Mouse (Mus musculus) midbrain, embryonic 13.5 days (tissue): Measurements from ENCODE around the gene Ccdc194. TPM values are rescaled to one million over a fixed set of nuclear protein-coding genes. Genes with fewer than 3 reads are reported as not detected.
A peak's percentile ranks its signal among the peaks of the same experiment; 100 is the strongest.

Experiments
- ATAC-seq: fragments of 200-750 bp; cut with Nextera tagmentation; 2 replicates; pipeline ENCODE4 v1.8.0; 2017; ENCODE audit warnings: mild to moderate bottlenecking, moderate TSS enrichment, moderate library complexity
- H3K27ac ChIP-seq: fragments of 300-500 bp; sonication (generic); 2 replicates; pipeline ENCODE4 v1.5.1; 2015; ENCODE audit warnings: inconsistent platforms, mild to moderate bottlenecking, moderate library complexity
- H3K27me3 ChIP-seq: fragments of 300-500 bp; sonication (generic); 2 replicates; pipeline ENCODE4 v1.6.1; 2015; ENCODE audit warnings: mild to moderate bottlenecking, inconsistent platforms
- H3K36me3 ChIP-seq: fragments of 300-500 bp; sonication (generic); 2 replicates; pipeline ENCODE4 v1.6.1; 2015; ENCODE audit warnings: mild to moderate bottlenecking, inconsistent platforms
- H3K4me1 ChIP-seq: fragments of 300-500 bp; sonication (generic); replicated peaks from 2 replicates; pipeline ENCODE4 v1.6.1; 2015; ENCODE audit warnings: inconsistent platforms
- H3K4me2 ChIP-seq: fragments of 300-500 bp; sonication (generic); replicated peaks from 2 replicates; pipeline ENCODE4 v1.6.1; 2015; ENCODE audit warnings: moderate library complexity, mild to moderate bottlenecking, inconsistent platforms
- H3K4me3 ChIP-seq: fragments of 300-500 bp; sonication (generic); replicated peaks from 2 replicates; pipeline ENCODE4 v1.5.1; 2015; ENCODE audit warnings: mild to moderate bottlenecking, inconsistent platforms
- H3K9ac ChIP-seq: fragments of 300-500 bp; sonication (generic); replicated peaks from 2 replicates; pipeline ENCODE4 v1.6.1; 2015; ENCODE audit warnings: mild to moderate bottlenecking, inconsistent platforms
- H3K9me3 ChIP-seq: fragments of 300-500 bp; sonication (generic); 2 replicates; pipeline ENCODE4 v1.6.1; 2016; ENCODE audit warnings: mild to moderate bottlenecking, inconsistent platforms
- WGBS: fragments of 180-500 bp; shearing (Covaris S2); methylation state at CpG from one replicate; pipeline ENCODE4 v1.1.7; 2015; 5-methylcytosine and 5-hydroxymethylcytosine counted together
- polyA plus RNA-seq: library from polyadenylated mRNA; unstranded; fragments of >200 nt; fragmentation: Nextera tagmentation; extraction: Ambion mirVana; gene quantifications from 2 replicates; pipeline ENCODE4 v1.2.1, GENCODE M21; 2015

The Ccdc194 gene
- polyA plus RNA-seq, 1 experiment from 2014 or later, result 0.11 TPM

DNA sequence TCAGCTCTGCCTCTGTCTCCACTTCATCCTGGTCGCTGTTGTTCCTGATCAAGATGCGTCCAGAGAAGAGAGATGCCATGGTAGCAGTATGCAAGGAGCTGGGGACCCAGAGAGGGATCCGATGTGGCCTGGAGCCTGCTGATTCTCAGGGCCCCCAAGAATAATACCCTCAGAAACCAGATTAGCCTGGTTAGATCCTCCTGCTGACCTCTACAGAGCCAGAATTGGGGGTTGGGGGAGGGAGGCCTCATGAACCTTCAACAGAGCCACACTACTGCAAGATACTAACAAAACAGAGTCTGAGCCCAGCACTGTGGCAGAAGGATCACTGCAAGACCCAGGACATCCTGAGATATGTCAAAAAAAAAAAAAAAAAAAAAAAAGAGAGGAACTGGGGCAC, 41.0 kb upstream of the Ccdc194 start, which contains the start of gene Nxnl1:
Gene Nxnl1, minus strand, starts transcription at position 101 of the 400 bp plus-strand sequence.
- H3K4me3 ChIP-seq, result no peak within 1 kb of the TSS
- 49% methylated on average over 3 of the region's 3 CpGs for WGBS
- H3K4me2 ChIP-seq, result no peak within 1 kb of the TSS
- peaks cover 4% of the 10 kb centered on the region; the same call in 1 of the 2 replicates for H3K9me3 ChIP-seq
- H3K9ac ChIP-seq, result no peak within 1 kb of the TSS
- H3K27ac ChIP-seq, result no peak within 1 kb of the TSS
- H3K27me3 ChIP-seq, result peaks cover 45% of the 10 kb centered on the region
- ATAC-seq, result no peak
- no peaks in the 10 kb centered on the region for H3K36me3 ChIP-seq
- peaks cover 28% of the 10 kb centered on the region for H3K4me1 ChIP-seq

DNA sequence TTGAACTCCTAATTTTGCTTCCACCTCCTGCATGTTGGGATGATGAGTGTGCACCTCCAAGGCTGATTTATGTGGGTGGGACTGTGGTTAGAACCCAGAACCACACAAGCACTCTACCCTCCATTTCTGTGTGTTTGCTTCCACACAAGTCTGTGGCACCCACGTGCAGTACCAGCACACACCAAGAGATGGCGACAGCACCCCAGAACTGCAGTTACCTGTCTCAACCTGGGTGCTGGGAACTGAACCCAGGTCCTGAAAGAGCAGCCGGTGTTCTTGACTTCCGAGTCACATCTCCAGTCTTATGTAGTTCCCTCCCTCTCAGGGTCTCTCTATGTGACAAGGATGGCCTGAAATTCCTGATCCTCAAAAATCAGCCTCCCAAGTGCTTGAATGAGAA, 38.5 kb upstream of the Ccdc194 start:
- no peak for ATAC-seq
- Histone ChIP-seq H3K4me1 (peaks cover 13% of the 10 kb centered on the region), H3K4me2 (no peak overlapping the region), H3K27me3 (peaks cover 69% of the 10 kb centered on the region), H3K9ac (no peak overlapping the region), H3K36me3 (no peaks in the 10 kb centered on the region), H3K4me3 (no peak overlapping the region), H3K27ac (no peak overlapping the region), H3K9me3 (peaks cover 4% of the 10 kb centered on the region; the same call in 1 of the 2 replicates)
- 90% methylated on average over 4 of the region's 4 CpGs for WGBS

DNA sequence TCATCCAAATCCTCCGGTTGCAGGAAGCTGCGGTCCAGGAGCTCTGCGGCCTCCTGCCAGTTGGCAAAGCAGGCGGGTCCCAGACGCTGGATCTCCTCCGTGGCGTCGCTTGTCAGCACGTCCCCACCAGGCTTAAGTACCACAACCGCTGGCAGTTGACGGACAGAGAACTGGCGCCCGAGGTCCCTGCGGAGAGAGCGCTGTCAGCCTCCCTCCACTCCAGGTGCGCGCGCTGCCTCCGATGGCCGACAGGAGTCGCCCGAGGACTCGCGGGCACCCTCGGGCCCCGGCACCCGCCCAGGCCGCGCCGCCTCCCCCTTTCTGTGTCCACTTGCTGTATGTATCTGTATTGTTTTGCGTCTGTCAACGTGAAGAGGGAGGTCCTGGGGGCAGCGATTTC, 37.2 kb upstream of the Ccdc194 start:
- peak; percentile 67 for ATAC-seq
- no peaks in the 10 kb centered on the region for H3K36me3 ChIP-seq
- peaks cover 14% of the 10 kb centered on the region for H3K4me1 ChIP-seq
- H3K4me2 ChIP-seq, result peak overlapping the region; percentile 43
- H3K4me3 ChIP-seq, result peak overlapping the region; percentile 28
- peaks cover 4% of the 10 kb centered on the region; the same call in 1 of the 2 replicates for H3K9me3 ChIP-seq
- WGBS, result 2% methylated on average over 33 of the region's 33 CpGs
- H3K9ac ChIP-seq, result no peak overlapping the region; the same call in 1 of the 2 replicates
- H3K27me3 ChIP-seq, result peaks cover 70% of the 10 kb centered on the region
- no peak overlapping the region for H3K27ac ChIP-seq

DNA sequence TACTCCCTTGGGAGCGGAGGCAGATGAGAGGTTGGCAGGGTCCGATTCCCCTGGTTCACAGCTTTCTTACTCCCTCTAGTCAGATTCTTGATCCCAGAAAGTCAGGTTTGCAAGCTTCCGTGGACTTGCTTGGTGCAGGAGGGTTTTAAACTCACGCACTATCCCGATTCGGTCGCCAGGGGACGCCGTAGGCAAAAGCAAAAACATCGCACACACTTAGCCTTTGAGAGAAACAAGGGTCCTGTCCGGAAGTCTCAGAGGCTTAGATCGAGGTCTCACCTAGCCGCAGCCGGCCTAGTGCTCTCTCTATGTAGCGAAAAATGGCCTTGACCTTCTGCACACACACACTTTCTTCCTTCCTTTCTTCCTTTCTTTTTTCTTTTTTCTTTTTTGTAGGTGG, 35.9 kb upstream of the Ccdc194 start:
- H3K9me3 ChIP-seq, result peaks cover 4% of the 10 kb centered on the region; the same call in 1 of the 2 replicates
- no peak overlapping the region for H3K4me2 ChIP-seq
- ATAC-seq, result no peak
- peaks cover 14% of the 10 kb centered on the region for H3K4me1 ChIP-seq
- H3K4me3 ChIP-seq, result no peak overlapping the region
- 4% methylated on average over 15 of the region's 15 CpGs for WGBS
- peaks cover 76% of the 10 kb centered on the region for H3K27me3 ChIP-seq
- no peaks in the 10 kb centered on the region for H3K36me3 ChIP-seq
- H3K27ac ChIP-seq, result no peak overlapping the region
- H3K9ac ChIP-seq, result no peak overlapping the region

DNA sequence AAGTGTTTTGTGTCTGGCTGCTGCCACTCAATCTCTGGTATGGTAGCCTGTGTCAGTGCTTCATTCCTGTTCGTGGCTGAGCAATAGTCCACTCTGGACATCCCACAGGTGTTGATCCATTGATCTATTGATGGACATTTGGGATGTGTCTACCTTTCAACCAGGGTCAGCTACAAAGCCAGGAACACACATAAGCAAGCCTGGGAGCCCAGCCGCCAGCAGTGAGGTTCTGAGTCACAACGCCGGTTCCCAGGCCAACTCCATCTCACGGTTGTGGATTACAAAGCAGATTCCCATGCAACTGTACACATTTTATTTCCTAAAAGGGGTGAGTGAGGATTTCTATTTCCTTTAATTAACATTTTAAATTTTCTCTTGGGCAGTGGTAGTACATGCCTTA, 35.3 kb upstream of the Ccdc194 start:
- Histone ChIP-seq H3K4me1 (peaks cover 14% of the 10 kb centered on the region), H3K9me3 (peaks cover 4% of the 10 kb centered on the region; the same call in 1 of the 2 replicates), H3K36me3 (no peaks in the 10 kb centered on the region), H3K4me3 (no peak overlapping the region), H3K27me3 (peaks cover 82% of the 10 kb centered on the region), H3K4me2 (no peak overlapping the region), H3K27ac (no peak overlapping the region), H3K9ac (no peak overlapping the region)
- ATAC-seq, result no peak
- WGBS, result 87% methylated on average over 5 of the region's 5 CpGs

DNA sequence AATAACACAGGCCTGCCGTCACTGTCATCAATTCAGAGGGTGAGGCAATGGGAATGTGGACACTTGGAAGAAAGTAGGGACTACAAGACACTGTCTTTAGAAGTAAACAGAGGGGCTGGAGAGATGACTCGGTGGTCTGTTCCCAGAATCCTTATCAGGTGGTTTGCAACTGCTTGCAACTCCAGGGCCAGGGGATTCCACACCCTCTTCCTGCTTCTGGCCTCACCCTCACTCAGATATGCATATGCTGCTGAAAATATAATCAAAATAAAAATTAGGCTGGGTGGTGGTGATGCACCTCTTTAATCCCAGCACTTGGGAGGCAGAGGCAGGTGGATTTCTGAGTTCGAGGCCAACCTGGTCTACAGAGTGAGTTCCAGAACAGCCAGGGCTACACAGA, 34.6 kb upstream of the Ccdc194 start:
- H3K27ac ChIP-seq, result no peak overlapping the region
- peaks cover 14% of the 10 kb centered on the region for H3K4me1 ChIP-seq
- peaks cover 88% of the 10 kb centered on the region for H3K27me3 ChIP-seq
- ATAC-seq, result no peak
- H3K4me2 ChIP-seq, result no peak overlapping the region
- H3K36me3 ChIP-seq, result no peaks in the 10 kb centered on the region
- 80% methylated on average over 3 of the region's 3 CpGs for WGBS
- no peak overlapping the region for H3K9ac ChIP-seq
- H3K9me3 ChIP-seq, result peaks cover 4% of the 10 kb centered on the region; the same call in 1 of the 2 replicates
- H3K4me3 ChIP-seq, result no peak overlapping the region

DNA sequence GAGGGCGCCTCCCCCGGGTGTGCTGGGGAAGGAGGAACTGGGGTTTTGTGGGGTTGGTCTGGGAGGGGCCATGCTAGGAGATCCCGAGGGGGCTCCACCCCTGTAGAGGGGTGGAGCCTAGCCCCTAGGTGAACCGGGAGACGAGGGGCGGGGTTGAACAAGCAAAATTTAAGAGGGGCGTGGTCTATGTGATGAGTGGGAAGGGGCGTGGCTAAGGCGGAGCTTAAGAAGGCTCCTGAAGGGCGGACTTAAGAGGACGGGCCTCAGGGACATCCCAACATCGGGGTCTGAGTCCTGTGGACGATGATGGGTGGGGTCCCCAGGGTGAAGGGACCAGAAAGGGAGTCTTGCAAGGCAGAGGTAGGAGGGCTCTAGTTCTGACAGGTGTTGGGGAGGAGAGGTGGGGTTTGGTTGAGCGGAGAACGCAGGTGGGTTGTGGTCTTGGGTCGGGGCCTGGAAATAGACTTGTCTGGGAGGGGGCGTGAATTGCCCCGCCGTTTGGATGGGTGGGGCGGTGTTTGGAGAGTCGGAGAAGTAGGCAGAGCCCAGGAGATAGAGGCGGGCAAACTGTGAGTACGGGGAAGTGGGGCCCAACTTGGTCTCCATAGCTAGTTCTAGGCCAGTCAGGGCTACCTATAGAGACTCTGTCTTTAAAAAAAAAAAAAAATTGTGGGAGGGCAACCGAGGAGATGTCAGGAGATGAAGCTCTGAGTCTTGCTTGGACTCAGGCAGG, 33.6 kb upstream of the Ccdc194 start:
- H3K9me3 ChIP-seq, result peaks cover 3% of the 10 kb centered on the region; the same call in 1 of the 2 replicates
- H3K9ac ChIP-seq, result no peak overlapping the region
- no peak for ATAC-seq
- WGBS, result 2% methylated on average over 24 of the region's 24 CpGs
- peak overlapping the region; percentile 39 for H3K4me2 ChIP-seq
- H3K36me3 ChIP-seq, result no peaks in the 10 kb centered on the region
- H3K4me3 ChIP-seq, result peak overlapping the region; percentile 23
- H3K27ac ChIP-seq, result no peak overlapping the region
- H3K27me3 ChIP-seq, result peaks cover 87% of the 10 kb centered on the region
- peaks cover 14% of the 10 kb centered on the region for H3K4me1 ChIP-seq

DNA sequence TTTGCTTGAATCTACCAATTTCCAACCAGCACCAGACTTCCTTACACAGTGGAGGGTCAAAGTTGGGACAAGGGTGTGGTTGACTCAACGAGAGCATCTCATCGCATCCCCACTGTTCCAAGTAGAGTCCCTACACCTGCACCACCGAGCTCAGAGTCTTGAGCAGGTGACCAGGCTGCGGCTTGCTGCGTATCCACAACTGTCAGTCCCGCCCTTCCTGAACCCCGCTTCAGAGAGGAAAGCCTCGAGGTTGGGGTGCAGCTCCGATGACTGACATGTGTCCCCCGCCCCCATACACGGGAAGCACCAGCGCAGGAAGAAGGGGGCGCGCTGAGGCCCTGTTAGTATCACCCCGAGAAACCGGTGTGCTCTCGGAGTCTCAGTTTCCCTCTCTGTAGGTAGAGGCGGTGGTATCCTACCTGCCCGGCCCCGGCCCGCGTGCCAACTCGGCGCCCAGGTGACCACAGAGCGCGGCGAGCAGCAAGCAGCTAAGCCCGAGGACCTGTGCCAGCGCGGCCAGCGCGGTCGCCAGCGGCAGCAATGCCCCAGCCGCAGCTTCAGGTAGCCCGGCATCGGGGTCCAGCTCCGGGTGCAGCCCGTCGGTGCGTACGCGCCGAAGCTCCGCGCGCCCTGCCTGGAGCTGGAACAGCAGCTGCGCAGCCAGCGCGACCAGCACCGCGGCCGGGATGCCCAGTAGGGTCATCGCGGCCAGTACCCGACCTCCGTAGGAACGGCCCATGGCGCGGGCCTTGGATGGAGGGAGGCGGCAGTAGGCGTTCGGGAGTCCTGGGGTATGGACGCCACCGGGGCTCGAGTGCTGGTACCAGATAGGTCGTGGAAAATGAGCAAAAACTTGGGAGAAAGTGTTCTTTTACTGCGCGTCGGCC, 32.8 kb upstream of the Ccdc194 start, which contains the start of gene Tmem221:
Gene Tmem221, minus strand, starts transcription at position 801 of the 887 bp plus-strand sequence.
- Histone ChIP-seq H3K9ac (no peak within 1 kb of the TSS), H3K9me3 (no peaks in the 10 kb centered on the region), H3K4me3 (peak within 1 kb of the TSS; percentile 23), H3K36me3 (no peaks in the 10 kb centered on the region), H3K27ac (no peak within 1 kb of the TSS), H3K4me1 (peaks cover 14% of the 10 kb centered on the region), H3K4me2 (peak within 1 kb of the TSS; percentile 39), H3K27me3 (peaks cover 81% of the 10 kb centered on the region)
- WGBS, result 4% methylated on average over 70 of the region's 70 CpGs
- no peak for ATAC-seq

DNA sequence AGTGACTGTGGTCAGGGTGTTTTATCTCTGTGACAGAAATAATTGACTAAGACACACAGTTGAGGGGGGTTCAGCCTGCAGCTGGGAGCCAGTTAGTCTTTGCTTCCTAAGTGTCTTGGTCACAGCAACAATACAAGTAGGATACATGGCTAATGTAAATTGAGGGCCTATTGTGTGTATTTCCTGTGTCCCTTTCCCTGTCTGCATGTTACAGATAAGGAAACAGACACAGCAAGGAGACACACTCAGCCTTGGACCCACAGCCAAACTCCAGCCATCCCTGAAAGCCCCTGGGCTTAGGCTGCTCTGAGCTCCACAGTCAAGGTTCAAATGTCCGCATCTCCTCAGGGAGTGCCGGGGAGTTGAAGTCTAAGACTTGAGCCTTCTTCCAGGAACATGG, 29.1 kb upstream of the Ccdc194 start:
- Histone ChIP-seq H3K4me2 (no peak overlapping the region), H3K27me3 (peaks cover 45% of the 10 kb centered on the region), H3K36me3 (no peaks in the 10 kb centered on the region), H3K27ac (no peak overlapping the region), H3K9ac (no peak overlapping the region), H3K4me1 (peaks cover 7% of the 10 kb centered on the region), H3K4me3 (no peak overlapping the region), H3K9me3 (no peaks in the 10 kb centered on the region)
- 89% methylated on average over 2 of the region's 2 CpGs for WGBS
- no peak for ATAC-seq

DNA sequence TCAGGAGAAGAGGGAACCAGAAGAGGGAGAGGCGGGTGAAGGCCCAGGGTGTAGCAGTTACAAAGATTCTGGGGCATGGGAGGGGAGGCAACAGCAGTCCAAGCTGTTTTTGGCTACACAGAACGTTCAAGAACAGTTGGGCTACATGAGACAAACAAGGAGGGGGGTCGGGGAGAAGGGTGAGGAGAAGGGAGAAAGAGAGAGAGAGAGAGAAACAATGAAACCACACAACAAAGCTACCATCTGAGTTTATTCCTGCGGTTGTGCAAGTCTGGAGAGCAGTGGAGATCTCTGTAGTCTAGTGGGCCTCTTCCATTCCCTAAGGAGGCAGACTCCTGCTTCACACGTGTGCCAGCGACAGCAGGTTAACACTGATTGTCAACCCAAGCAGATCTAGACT, 28.5 kb upstream of the Ccdc194 start:
- Histone ChIP-seq H3K9me3 (no peaks in the 10 kb centered on the region), H3K4me2 (no peak overlapping the region), H3K27ac (no peak overlapping the region), H3K9ac (no peak overlapping the region), H3K4me1 (peaks cover 7% of the 10 kb centered on the region), H3K36me3 (no peaks in the 10 kb centered on the region; the same call in 1 of the 2 replicates), H3K4me3 (no peak overlapping the region), H3K27me3 (peaks cover 38% of the 10 kb centered on the region)
- 74% methylated on average over 6 of the region's 6 CpGs for WGBS
- ATAC-seq, result no peak

DNA sequence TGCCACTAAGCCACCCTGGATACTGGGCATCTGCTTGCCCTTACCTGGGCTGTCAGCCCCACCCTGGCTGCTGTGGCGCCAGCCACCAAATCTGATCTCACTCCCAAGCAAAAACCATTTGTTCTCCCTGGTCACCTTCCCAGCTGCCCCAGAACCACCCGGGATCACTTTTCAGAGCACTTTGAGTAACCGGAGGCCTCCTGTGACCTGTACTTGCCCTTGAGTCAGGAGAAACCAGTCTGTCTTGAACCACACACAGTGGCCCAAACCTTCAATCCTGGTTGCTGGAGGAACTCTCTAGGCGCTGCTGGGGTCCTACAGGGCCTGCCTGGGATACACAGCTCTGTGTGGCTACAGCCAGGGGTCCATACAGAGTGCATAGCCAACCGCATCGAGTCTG, 27.3 kb upstream of the Ccdc194 start:
- no peak overlapping the region for H3K4me3 ChIP-seq
- peaks cover 10% of the 10 kb centered on the region for H3K36me3 ChIP-seq
- no peaks in the 10 kb centered on the region for H3K4me1 ChIP-seq
- no peaks in the 10 kb centered on the region for H3K9me3 ChIP-seq
- no peak overlapping the region for H3K4me2 ChIP-seq
- 78% methylated on average over 6 of the region's 6 CpGs for WGBS
- no peak for ATAC-seq
- H3K27ac ChIP-seq, result no peak overlapping the region
- H3K9ac ChIP-seq, result no peak overlapping the region
- peaks cover 26% of the 10 kb centered on the region for H3K27me3 ChIP-seq

DNA sequence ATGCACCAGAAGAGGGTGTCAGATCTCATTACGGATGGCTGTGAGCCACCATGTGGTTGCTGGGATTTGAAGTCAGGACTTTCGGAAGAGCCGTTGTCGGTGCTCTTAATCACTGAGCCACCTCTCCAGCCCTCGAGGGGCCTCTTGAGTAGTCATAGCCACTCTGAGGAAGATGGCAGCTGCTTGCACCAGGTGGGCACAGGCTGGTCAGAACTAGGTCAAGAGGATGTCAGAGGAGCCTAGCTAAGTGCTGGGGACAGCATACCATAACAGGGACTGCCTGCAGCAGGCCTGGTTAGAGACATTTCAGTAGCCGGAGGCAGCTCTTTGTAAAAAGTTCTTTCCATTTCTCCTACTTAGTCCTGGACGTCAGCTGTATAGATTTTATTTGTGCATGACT, 25.2 kb upstream of the Ccdc194 start:
- no peak overlapping the region for H3K4me3 ChIP-seq
- peaks cover 27% of the 10 kb centered on the region for H3K36me3 ChIP-seq
- no peaks in the 10 kb centered on the region for H3K4me1 ChIP-seq
- no peak for ATAC-seq
- H3K27me3 ChIP-seq, result peaks cover 6% of the 10 kb centered on the region
- 67% methylated on average over 7 of the region's 7 CpGs for whole genome bisulfite sequencing
- H3K9ac ChIP-seq, result no peak overlapping the region
- no peak overlapping the region for H3K4me2 ChIP-seq
- no peak overlapping the region for H3K27ac ChIP-seq
- no peaks in the 10 kb centered on the region for H3K9me3 ChIP-seq
